Mouse (Mus musculus) adrenal gland, postnatal 36 days (tissue): ENCODE results near the gene Gm10382. TPM values are rescaled to one million over a fixed set of nuclear protein-coding genes. Genes with fewer than 3 reads are reported as not detected.
"Not testable (repeated sequence)": the region's sequence is repeated elsewhere in the genome, so short reads cannot be mapped to it uniquely, and the experiment has no call there.

Experiments used
- DNase-seq, 2 experiments: peaks; one replicate each; pipeline ENCODE4 v3.0.0; 2021; ENCODE audit warnings: mixed read lengths in 1 of 2
- total RNA-seq, 2 experiments: library from RNA; stranded (reverse); gene quantifications; 2 replicates each; pipeline ENCODE4 v1.2.3; 2021

Gm10382 gene
- total RNA-seq, 2 experiments from 2014 or later: 0.23 to 0.40 TPM

GRCm38 (mm10) chr5:125370950-125371693 lies 18.0 kb upstream of the Gm10382 start:
- no peak for DNase-seq

DNA sequence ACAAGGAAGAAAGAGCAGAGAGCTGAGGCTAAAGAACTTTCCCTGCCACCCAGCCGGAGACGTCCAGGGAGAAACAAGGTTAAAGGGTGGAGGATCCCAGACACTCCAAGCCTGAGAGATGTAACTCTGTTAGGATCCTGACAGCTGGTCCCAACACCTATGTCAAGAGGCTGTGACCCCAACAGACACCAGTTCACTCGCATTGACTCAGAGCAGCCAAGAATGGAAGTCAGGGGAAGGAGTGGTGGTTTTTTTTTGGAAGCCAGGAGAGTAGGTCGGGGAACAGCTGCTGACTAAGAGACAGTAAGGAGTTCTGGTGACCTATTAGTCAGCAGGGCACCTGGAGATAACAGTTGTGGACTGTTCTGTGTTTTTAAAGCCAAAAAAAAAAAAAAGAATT lies 17.1 kb upstream of the Gm10382 start:
- DNase-seq: no peak

GRCm38 (mm10) chr5:125375871-125376270 lies 13.3 kb upstream of the Gm10382 start:
- DNase-seq: no peak

GRCm38 (mm10) chr5:125377214-125377613 lies 11.9 kb upstream of the Gm10382 start:
- DNase-seq: no peak

DNA sequence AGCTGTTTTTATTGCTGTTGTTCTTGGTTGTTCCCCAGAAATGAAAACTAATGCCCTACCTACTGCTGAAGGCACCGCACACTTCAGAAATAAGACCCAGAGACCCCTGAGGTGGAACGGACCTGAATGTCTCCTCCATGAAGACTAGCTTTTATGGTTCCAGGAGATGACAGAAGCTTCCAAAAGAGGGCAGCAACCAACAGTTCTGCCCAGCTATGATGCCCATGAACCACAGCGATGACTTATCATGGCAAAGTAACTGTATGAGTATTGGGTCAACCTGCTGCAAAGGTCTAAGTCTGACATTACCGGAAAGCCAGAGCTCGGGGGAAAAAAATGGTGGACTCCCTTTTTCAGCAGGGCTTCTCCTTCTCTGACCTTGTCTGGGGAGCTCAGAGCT lies 10.2 kb upstream of the Gm10382 start:
- DNase-seq: peak; percentile 28 to 34

GRCm38 (mm10) chr5:125381954-125382672 lies 7.0 kb upstream of the Gm10382 start:
- no peak for DNase-seq

DNA sequence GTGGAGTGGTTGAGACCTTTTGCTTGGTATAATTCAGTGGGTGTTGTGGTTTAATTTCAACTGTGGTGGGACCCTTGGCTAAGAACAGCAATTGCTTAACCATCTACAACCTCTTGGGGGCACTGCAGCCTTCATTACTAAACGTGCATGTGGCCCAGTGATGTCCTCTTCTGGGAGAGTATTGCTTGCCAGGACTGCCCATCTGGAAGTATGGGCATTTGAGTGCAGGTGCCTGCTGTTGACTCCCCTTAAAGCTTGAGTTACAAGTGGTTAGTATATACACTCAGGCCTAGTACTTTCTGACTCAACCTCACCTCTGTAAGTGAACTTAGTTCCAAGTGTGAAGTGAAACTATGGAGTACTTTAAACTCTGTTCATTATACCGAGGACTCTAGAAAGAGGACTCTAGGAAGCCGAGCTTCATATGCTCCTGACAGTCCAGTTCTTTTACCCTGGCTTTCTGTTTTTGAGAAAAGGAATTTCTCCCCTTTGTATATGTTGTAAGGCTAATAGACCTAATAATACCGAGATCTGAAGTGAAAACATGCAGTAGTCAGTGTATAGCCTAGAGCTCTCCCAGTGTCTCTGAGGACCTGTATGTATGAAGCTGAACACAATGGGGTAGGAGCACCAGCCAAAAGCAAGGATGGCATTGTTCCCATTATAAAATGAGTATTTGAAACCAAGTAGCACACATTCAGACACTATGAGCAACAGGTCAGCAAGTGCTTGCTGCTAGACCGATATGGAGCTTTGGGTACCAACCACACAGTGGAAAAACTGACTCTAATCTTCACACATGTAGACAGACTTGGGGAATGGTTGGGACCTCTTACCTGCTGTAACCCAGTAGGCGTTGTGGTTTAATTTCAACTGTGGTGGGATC lies 6.2 kb upstream of the Gm10382 start:
- DNase-seq: peak; percentile 65 to 71

GRCm38 (mm10) chr5:125383637-125384420 lies 5.3 kb upstream of the Gm10382 start:
- DNase-seq: no peak

DNA sequence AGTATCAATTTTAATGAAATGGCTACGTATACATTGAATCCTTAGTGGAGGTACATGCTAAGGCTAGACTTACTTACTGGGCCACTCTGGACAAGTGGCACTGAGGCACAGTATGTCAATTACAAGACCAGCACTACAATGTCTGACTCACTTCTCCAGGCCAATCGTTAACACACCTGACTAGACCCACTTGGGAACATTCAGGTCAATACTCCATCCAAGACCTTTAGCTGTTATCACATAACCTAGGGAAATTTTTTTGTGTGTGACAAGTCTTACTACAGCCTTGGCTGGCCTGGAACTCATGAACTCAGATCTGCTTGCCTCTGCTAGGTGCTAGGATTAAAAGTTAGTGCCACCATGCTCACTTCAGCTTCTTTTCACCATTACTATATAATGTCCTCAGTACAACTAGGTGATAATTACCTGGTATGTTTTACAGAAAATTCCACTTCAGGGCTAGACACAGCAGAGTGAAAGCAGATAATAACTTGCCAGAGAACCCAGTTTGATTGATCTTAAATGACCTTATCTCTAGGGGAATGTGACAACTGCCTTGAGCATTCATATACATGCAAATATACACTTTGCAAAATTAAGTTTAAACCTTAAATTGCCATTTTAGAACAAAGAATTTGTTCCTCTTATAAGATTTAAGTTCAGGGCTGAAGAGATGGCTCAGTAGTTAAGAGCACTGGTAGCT lies 4.5 kb upstream of the Gm10382 start:
- DNase-seq: no peak

GRCm38 (mm10) chr5:125385215-125385940 lies 3.7 kb upstream of the Gm10382 start:
- no peak for DNase-seq

DNA sequence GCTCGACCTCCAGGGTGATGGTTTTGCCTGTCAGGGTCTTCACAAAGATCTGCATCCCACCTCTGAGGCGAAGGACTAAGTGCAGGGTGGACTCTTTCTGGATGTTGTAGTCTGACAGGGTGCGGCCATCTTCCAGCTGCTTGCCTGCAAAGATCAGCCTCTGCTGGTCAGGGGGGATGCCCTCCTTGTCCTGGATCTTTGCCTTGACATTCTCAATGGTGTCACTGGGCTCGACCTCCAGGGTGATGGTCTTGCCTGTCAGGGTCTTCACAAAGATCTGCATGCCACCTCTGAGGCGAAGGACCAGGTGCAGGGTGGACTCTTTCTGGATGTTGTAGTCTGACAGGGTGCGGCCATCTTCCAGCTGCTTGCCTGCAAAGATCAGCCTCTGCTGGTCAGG lies 1.8 kb upstream of the Gm10382 start:
- DNase-seq: not testable (repeated sequence)

GRCm38 (mm10) chr5:125388358-125389092 lies 597 bp upstream of the Gm10382 start:
- no peak for DNase-seq

DNA sequence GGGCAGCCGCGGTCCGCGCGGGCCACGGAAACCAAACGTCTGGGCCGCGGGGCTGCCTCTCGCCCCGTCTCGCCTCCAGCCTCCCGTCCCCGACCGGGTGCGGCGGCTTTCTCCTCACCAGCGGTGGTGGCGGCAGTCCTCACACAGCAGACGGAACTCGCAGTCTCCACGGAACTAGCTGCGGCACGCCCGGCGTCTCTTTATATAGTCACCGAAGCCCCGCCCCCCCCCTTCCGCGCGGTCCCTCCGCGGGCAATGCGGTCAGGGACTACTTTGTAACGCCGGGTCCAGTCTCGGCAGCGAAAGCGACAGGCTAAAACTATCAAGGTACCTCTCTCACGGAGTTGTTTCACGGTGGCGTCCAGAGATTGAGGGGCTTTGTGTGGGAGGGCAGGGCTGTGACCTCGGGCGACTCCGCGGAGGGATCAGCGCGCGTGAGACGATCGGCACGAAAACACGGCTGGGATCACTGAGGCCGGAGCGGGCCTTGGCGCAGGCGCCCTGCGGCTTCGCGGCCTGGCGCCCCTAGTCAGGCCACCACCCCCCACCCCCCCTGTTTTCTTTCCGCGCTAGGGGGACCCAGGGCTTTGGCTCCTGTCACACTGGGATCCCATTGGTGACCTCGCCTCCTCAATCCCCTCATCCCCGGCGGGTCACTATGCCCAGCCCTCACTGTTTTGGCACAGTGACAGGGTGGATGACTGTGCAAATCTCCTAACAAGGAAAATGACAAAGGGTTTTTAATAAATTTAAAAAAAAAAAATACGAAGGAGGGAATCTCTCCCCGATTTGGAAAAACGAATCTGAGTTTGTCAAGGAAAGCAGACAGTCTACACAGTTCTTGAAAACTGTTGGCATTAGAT lies 688 bp downstream of the Gm10382 start, which contains the start of gene Ubc:
Ubc (minus strand) TSS at position 624 of the 863 bp plus-strand sequence.
- peak; percentile 93 to 94 for DNase-seq

GRCm38 (mm10) chr5:125390906-125391477 lies 1.9 kb downstream of the Gm10382 start:
- DNase-seq: no peak

DNA sequence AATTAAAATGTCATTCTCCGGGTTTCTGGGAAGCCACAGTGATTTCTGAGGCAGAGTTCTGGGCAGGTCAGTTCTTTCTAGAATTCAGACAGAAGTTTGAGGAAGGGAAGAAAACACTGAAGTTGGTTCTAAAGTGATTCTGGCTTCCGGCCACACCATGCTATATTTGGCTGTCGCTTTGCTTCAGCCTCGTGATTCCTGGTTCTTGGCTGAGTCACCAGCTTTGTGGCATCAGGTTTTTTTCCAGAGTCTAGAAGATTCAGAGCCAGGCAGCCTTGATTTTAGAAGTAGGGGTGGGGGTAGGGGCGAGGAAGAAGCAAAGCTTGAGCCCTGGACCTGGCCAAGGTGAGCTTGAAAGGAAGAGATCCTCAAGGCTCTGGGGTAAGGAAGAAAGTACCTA lies 2.5 kb downstream of the Gm10382 start:
- peak; percentile 84 to 85 for DNase-seq

- not testable (repeated sequence) for DNase-seq
Measured at GRCm38 (mm10) chr5:125392176-125392575, 3.1 kb downstream of the Gm10382 start.

GRCm38 (mm10) chr5:125392618-125392976 lies 3.5 kb downstream of the Gm10382 start:
- peak in 1 of 2 experiments; percentile 60 for DNase-seq

DNA sequence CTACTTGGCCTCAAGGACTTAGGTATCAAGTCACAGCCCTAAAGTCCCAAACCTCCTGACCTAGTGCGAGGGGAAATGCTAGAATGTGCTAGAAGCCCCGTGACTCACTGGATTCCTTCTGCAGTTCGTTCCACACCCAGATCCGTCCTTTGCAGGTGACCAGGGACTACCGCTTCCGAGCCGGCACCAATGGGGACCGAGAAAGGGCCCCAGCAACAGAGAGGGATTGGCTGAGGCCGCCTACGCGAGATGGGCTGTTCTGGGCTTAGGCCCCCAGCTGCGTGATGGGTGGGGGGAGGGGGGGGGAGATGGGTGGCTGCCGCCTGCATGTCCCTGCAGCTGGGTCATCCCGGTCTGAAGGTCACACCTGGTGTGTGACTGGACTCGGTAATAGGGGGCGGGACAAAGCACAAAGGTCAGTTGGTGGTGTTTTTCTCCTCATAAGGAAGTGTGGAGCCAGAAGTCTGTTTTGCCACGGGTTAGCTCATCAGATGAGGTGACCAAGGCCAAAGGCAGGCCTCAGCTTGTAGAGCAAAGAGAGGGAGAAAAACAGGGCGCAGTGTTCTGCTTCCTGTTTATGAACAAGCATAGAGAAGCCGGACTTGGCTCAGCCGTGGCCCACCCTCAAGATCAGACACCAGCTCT lies 4.0 kb downstream of the Gm10382 start:
- peak; percentile 96 to 97 for DNase-seq
